Mouse (Mus musculus): Measurements from ENCODE around the gene Slc5a1.

Gene Slc5a1

GRCm38 (mm10) chr5:33195246-33195852, 91.3 kb downstream of the Slc5a1 start:
- DNase-seq: no peak

- no peak for DNase-seq
These were observed 96.1 kb downstream of the Slc5a1 start for GRCm38 (mm10) chr5:33200071-33200470.

GRCm38 (mm10) chr5:33201697-33202096, 97.7 kb downstream of the Slc5a1 start:
- DNase-seq: no peak

- no peak for DNase-seq
These were observed 98.6 kb downstream of the Slc5a1 start for GRCm38 (mm10) chr5:33202516-33203170.

- DNase-seq: no peak
These were observed 99.1 kb downstream of the Slc5a1 start for GRCm38 (mm10) chr5:33203171-33203565.

- peak; percentile 86 to 92 for DNase-seq
These were observed 99.7 kb downstream of the Slc5a1 start for GRCm38 (mm10) chr5:33203691-33204242.

GRCm38 (mm10) chr5:33204284-33204683, 100.3 kb downstream of the Slc5a1 start:
- no peak for DNase-seq

- no peak for DNase-seq
These were observed 102.3 kb downstream of the Slc5a1 start for GRCm38 (mm10) chr5:33206328-33206727.

GRCm38 (mm10) chr5:33207136-33207535, 103.1 kb downstream of the Slc5a1 start:
- no peak for DNase-seq

- no peak for DNase-seq
These were observed 104.7 kb downstream of the Slc5a1 start for GRCm38 (mm10) chr5:33208533-33209245.

- no peak for DNase-seq
These were observed 106.5 kb downstream of the Slc5a1 start for GRCm38 (mm10) chr5:33210515-33210914.

GRCm38 (mm10) chr5:33211254-33211653, 107.2 kb downstream of the Slc5a1 start:
- no peak for DNase-seq
